Mouse (Mus musculus) small intestine, adult 2 months (tissue): ENCODE data around the gene Slco1c1. TPM values are rescaled to one million over a fixed set of nuclear protein-coding genes. Genes with fewer than 3 reads are reported as not detected.

ENCODE experiments used
- H3K27ac ChIP-seq: fragments of 200-500 bp; 2 replicates; pipeline ENCODE4 v1.5.1; 2012; ENCODE audit warnings: low read depth, low read length, control low read depth, inconsistent platforms; ENCODE audit not compliant: insufficient read depth
- H3K27me3 ChIP-seq: fragments of 200-500 bp; 2 replicates; pipeline ENCODE4 v1.6.1; 2012; ENCODE audit warnings: mild to moderate bottlenecking, moderate library complexity, low read length, inconsistent platforms; ENCODE audit not compliant: control insufficient read depth, insufficient read depth
- H3K36me3 ChIP-seq: fragments of 200-500 bp; 2 replicates; pipeline ENCODE4 v1.6.1; 2012; ENCODE audit warnings: mild to moderate bottlenecking, low read length, control low read depth, inconsistent platforms; ENCODE audit not compliant: control insufficient read depth, insufficient read depth
- H3K4me1 ChIP-seq: fragments of 200-500 bp; 2 replicates; pipeline ENCODE4 v1.6.1; 2012; ENCODE audit warnings: low read length, inconsistent platforms, mixed read lengths; ENCODE audit not compliant: control insufficient read depth, insufficient read depth, insufficient read length
- H3K4me3 ChIP-seq: fragments of 200-500 bp; 2 replicates; pipeline ENCODE4 v1.5.1; 2012; ENCODE audit warnings: low read depth, mild to moderate bottlenecking, control low read depth, inconsistent platforms, low read length, moderate library complexity
- CTCF ChIP-seq: fragments of 200-500 bp; IDR thresholded peaks from 2 replicates; pipeline ENCODE4 v1.5.1; 2012; ENCODE audit warnings: low read depth, mild to moderate bottlenecking, control low read depth, inconsistent platforms, low read length, moderate library complexity, mixed read lengths; ENCODE audit not compliant: insufficient replicate concordance, insufficient read length; ENCODE audit errors: extremely low read depth
- POLR2A ChIP-seq: fragments of 200-500 bp; IDR thresholded peaks from 2 replicates; pipeline ENCODE4 v1.6.1; 2012; ENCODE audit warnings: low read depth, mild to moderate bottlenecking, control low read depth, inconsistent platforms, low read length, moderate library complexity
- WGBS: fragments of 180-500 bp; shearing (Covaris S2); methylation state at CpG from one replicate; pipeline ENCODE4 v1.1.7; 2018; 5-methylcytosine and 5-hydroxymethylcytosine counted together
- polyA plus RNA-seq: library from polyadenylated mRNA; depleted of rRNA; stranded (reverse); fragments of >200 nt; gene quantifications from 2 replicates; pipeline ENCODE4 v1.2.3, GENCODE M21; 2012

The Slco1c1 gene
- polyA plus RNA-seq, 1 experiment, result 0.04 TPM

DNA sequence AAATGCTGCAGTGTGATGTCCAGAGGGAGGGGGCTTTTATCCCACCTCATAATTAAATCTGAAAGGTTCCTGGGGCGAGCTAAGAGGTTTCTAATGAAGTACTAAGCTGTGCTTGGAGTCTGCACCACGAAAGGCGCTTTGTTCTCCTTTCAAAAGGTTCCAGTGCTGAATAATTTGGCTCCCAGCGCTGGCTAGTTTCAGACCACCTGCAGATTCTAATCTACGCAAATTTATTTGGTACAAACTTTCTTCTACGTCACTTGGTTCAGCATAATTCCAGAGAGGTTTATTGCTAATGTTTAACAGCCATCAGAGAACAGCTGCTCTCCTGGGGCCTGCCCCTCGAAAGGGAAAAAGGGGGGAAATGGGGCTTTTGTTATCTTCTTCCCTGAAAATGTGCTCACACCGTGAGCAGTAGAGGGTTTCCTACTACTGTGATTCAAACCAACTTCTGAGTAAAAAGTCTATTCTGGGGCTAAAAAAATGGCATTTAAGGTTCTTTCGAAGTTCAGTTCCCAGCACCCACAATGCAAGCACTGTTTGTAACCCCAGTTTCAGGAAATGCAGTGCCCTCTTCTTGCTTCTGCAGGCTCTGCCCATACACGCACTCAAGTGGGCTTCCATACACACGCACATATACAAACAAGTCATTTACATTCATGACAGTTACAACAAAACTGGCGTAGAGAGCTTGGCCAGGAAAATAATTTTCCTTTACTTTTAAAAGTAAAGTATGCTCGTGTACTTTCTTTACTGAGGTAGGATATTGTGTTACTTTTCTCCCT, 28.3 kb upstream of the Slco1c1 start:
- no peaks in the 10 kb centered on the region for H3K27me3 ChIP-seq
- H3K36me3 ChIP-seq, result peaks cover 28% of the 10 kb centered on the region
- H3K27ac ChIP-seq, result no peak overlapping the region
- H3K4me3 ChIP-seq, result no peak overlapping the region
- TF ChIP-seq CTCF (no peak), POLR2A (no peak)
- 63% methylated on average over 13 of the region's 13 CpGs for WGBS
- H3K4me1 ChIP-seq, result no peaks in the 10 kb centered on the region

DNA sequence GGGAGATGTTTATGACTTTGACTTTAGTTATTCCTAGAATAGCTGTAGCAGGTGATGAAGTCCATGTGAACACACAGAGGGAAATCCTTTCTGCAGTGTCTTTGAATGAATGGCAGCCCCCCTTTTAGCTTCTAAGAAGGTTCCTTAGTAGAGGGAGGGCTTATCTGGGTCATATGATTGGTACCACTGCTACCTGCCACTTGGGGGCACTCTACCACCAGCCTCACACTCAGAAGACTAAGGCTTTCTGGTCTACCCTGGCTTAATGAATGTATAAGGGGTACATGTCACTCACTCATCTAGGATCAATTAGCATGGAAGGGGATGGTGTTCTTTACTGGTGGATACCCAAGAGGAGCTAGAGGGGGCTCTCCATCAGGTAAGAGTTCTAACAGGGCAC, 24.7 kb upstream of the Slco1c1 start:
- TF ChIP-seq CTCF (peak; percentile 10; the same call in 1 of the 2 replicates), POLR2A (no peak)
- Histone ChIP-seq H3K27me3 (no peaks in the 10 kb centered on the region), H3K4me3 (no peak overlapping the region), H3K36me3 (peaks cover 13% of the 10 kb centered on the region), H3K4me1 (no peaks in the 10 kb centered on the region), H3K27ac (no peak overlapping the region)

DNA sequence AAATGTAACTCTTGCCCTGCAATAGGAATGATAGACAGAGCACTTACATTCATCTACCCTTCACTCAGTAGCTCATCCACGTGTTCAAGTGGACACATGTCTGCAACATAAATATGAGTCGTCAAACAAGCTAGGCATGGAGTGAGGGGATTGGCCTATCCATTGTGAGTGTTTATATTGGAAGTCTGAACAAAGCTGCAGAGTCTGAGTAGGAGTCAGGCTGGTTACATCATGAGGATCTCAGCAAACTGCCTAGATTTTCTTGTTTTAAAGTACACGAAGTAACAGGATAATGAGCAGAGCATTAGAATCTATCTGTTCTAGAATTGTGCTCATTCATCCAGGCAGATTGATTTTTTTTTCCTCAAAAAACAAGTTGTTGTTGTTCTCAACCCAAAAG, 23.0 kb upstream of the Slco1c1 start:
- TF ChIP-seq POLR2A (no peak), CTCF (no peak)
- H3K4me1 ChIP-seq, result no peaks in the 10 kb centered on the region
- no peak overlapping the region for H3K4me3 ChIP-seq
- no peak overlapping the region for H3K27ac ChIP-seq
- peaks cover 13% of the 10 kb centered on the region for H3K36me3 ChIP-seq
- WGBS, result 77% methylated on average over 3 of the region's 3 CpGs
- no peaks in the 10 kb centered on the region for H3K27me3 ChIP-seq

DNA sequence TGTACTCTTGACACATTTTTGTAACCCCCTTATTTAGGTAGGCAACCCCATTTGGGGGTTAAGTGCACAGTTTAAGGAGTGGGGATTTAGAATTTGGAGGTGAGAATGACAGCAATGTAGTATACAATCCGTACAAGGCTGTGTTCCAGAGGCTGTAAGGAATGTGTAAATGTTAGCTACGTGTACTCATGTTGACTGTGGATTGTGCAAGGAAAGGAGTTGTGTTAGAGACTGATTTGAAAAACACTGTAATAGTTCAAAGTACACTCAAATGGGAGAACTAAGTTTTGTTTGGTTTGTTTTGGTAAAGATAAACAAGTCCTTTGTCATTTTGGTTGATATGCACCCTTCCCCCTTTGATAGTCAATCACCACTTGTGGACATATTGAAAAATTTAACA, 1.6 kb upstream of the Slco1c1 start:
- Histone ChIP-seq H3K4me1 (no peaks in the 10 kb centered on the region), H3K27me3 (no peaks in the 10 kb centered on the region), H3K36me3 (no peaks in the 10 kb centered on the region), H3K4me3 (no peak overlapping the region), H3K27ac (no peak overlapping the region)
- TF ChIP-seq CTCF, result no peak
- no peak for TF ChIP-seq POLR2A
- 59% methylated on average over 2 of the region's 2 CpGs for WGBS

DNA sequence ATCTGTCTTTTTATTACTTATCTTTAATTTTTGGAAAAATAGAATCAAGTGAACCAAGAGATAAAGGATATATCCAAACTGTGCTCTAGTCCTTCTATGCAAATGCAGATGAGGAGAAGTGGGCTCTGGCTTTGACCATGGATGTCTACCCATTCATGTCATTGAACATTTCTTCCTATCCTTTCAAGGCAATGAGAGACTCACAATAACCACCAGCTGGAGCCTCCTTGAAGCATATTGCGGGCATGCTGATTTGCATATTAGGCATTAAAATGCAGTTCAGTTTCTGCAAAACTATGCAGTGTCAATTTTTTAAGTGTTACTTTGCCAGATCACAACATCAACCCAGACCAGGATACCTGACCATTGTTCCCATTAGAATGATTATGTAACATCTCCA, 1.6 kb downstream of the Slco1c1 start:
- no peak for TF ChIP-seq CTCF
- no peak for TF ChIP-seq POLR2A
- Histone ChIP-seq H3K36me3 (no peaks in the 10 kb centered on the region), H3K27me3 (no peaks in the 10 kb centered on the region), H3K4me3 (no peak overlapping the region), H3K4me1 (no peaks in the 10 kb centered on the region), H3K27ac (no peak overlapping the region)
- 93% methylated on average over 1 of the region's 1 CpGs for WGBS

DNA sequence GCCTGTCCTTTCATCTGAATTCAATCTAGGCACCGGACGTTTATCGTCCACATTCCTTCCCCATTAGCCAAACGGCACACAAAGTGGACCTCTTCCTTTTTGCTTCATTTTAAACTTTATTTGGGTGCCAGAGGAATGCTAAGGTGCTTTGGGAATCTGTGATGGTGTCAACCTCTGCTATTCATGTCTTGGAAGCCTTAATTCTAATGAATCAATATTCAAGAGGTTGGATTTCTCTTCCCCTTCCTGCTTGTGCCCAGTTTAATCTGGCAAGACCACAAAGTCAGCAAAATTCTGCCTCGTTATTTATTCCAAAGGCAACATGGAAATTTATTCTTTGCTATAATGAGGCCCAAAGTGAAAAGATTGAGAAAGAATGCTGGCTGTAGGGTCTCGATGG, 6.7 kb downstream of the Slco1c1 start:
- no peaks in the 10 kb centered on the region for H3K27me3 ChIP-seq
- no peak overlapping the region for H3K4me3 ChIP-seq
- no peak for TF ChIP-seq POLR2A
- TF ChIP-seq CTCF, result no peak
- H3K27ac ChIP-seq, result no peak overlapping the region
- no peaks in the 10 kb centered on the region for H3K4me1 ChIP-seq
- no peaks in the 10 kb centered on the region for H3K36me3 ChIP-seq
- 84% methylated on average over 6 of the region's 6 CpGs for WGBS

DNA sequence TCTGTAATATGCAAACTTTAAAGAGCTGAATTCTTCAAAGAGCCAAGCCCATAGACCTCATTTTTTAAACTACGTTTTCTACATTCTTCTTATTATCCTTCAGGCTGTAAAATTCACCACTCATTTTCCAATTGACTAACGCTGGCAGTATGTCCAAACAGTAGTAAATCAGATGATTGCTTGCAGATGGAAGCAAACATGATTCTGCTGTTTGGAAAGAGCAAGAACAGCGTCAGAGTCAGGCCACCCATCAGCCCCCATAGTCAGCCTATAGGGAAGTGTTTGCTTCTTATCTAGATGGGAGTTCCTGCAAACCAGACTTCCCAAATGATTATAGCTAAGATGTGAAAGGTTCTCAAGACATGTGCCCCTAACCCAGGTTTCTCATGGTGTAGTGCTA, 13.1 kb downstream of the Slco1c1 start:
- no peak for TF ChIP-seq POLR2A
- no peak for TF ChIP-seq CTCF
- no peaks in the 10 kb centered on the region for H3K4me1 ChIP-seq
- WGBS, result 17% methylated on average over 3 of the region's 3 CpGs
- no peak overlapping the region for H3K4me3 ChIP-seq
- no peaks in the 10 kb centered on the region for H3K27me3 ChIP-seq
- H3K27ac ChIP-seq, result no peak overlapping the region
- H3K36me3 ChIP-seq, result no peaks in the 10 kb centered on the region

DNA sequence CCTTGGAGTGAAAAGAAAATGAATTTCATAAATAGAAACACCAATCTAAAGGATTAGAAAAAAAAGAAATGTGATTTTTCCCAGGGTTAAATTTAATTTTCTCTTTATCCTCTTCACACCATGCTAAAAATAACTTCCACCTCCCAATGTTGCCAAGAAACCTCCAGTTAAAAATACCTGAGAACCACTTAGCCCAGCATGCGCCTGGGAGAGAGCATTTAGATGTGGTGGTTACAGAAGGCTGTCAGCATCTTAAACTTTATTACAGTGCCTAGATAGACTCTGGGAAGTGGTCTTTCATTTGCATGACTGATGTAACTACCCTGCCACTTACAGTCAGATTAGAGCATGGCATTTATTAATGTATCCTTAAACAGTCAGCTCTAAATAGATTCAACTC, 17.0 kb downstream of the Slco1c1 start:
- no peaks in the 10 kb centered on the region for H3K4me1 ChIP-seq
- no peak for TF ChIP-seq POLR2A
- TF ChIP-seq CTCF, result no peak
- H3K27ac ChIP-seq, result no peak overlapping the region
- H3K27me3 ChIP-seq, result no peaks in the 10 kb centered on the region
- 72% methylated on average over 1 of the region's 1 CpGs for WGBS
- no peaks in the 10 kb centered on the region for H3K36me3 ChIP-seq
- H3K4me3 ChIP-seq, result no peak overlapping the region
